Mouse (Mus musculus): ENCODE measurements around the gene Gm21962.
"Not testable (repeated sequence)": the region's sequence is repeated elsewhere in the genome, so short reads cannot be mapped to it uniquely, and the experiment has no call there.

The Gm21962 gene

DNA sequence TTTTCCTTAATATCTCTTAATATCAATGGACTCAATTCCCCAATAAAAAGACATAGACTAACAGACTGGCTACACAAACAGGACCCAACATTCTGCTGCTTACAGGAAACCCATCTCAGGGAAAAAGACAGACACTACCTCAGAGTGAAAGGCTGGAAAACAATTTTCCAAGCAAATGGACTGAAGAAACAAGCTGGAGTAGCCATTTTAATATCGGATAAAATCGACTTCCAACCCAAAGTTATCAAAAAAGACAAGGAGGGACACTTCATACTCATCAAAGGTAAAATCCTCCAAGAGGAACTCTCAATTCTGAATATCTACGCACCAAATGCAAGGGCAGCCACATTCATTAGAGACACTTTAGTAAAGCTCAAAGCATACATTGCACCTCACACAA, at the start of gene Gm21962:
Gene Gm21962, plus strand, starts transcription at position 301 of the 400 bp plus-strand sequence.
- DNase-seq: not testable (repeated sequence)

DNA sequence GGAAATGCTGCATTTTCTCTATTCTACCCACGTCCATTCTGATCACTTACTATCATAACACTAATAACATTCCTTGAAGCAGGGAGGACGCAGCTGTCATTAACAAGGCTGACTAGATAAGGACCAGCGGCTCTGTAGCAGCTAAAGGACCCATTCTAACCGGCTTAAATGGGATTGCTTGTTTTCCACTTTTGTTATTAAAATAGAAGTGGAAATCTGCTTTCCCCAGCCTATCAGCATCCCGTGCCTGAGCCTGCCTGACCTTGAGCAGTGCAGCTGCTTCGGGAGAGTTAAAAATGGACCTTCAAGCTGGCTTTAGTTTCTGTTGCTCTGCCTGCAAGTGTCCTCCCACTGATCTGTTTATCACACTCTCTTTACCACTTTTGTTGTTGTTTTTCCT, 49.2 kb upstream of the Gm21962 start:
- DNase-seq: no peak

DNA sequence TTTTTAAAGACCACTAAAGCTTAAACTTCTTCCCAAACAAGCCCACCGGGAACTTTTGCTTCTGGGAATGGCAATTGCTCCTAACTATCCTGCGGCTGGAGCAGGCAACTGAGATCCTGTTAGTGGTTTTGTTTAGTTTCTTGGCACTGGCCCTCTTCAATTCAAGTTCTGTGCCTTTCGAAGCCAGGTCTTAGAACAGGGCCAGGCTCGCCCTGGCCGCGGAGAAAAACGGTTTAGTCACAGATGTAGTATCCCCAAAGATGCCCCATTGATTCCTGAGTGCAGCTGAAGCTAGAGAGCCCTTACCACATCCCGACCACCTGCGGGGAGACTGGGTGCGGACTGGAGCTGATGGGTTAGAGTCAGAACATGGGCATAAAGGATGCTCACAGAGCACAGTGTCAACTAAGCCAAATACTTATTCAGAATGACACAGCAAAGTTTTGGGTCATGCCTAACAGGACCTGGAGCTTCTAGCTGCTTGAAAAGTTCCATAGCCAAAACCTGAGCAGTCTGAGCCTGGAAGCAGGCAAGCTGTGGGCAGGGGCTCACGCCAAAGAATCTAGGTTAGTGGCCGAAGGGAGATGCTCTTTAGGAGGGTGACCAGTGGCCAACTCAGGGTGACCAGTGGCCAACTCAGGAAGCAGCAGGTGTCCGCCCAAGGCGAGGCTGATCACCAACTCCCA, 48.3 kb upstream of the Gm21962 start:
- DNase-seq: peak; percentile 16

DNA sequence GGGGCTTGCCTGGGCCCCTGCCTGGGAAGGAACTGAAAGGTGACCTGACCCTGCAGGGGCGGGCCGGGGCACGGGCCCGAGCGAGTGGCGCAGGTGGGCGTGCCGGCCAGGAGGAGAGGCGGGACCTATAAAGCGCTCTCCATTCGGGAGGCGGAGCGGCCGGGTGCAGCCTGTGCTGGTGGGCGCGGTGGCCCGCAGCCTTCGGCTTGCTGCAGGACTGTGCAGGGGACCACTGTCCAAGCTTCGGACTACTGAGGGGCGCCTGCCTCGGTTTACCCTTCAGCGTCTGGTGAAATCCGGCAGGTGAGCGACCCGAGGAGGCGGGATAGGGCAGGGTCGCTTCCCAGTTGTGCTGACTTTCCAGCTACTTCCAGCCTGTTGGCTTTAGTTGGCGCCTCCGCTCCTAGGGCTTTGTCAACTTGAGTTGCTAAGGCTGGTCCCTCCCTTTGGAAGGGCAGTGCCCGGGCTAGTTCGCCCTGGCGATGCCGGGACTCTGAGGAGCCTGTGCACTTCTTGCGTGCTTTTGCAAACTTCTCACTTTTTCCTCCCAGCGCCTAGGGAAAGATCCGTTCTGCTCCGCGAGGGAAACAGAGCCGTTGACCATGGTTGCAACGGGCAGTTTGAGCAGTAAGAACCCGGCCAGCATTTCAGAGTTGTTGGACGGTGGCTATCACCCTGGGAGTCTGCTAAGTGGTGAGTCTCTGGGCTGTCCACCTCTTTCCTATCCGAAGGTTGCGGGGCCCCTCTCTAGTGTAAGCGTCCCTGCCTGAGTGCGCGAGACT, 47.6 kb upstream of the Gm21962 start:
- DNase-seq: peak; percentile 80

DNA sequence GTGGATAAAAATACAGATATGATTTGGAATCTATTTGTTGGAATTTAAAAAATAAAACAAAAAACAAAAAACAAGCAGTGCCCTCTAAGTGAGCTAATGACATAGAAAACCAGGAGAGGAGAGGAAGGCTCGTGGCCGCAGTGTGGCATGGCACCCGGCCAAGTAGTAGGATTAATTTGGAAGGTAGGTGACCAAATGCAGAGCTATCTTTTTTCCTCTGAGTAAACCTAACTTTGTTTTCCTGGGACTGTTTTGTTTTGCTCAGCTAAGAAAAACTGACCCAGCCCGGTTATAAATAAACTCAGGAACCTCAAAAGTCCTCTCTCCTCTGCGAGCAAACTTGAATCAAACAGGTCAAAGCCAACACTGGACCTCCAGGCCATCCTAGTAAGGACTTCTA, 46.3 kb upstream of the Gm21962 start:
- no peak for DNase-seq

DNA sequence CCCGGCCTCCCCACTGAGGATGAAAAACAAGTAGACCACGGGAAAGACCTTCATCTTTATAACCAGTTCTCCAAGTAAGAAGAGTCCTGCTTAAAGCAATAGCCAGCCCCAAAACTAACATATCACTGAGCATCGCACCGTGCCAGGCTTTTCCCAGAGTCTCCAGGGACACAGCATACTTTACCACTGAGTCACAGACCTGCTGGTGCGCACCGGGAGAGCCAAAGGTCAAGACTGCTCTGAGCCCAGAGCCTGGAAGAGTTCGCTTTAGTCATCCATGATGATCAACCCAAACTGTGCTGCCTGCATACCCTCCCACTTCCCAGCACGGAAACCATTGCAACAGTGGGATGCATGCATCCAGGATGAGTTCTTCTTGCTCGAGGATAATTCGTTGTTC, 37.6 kb upstream of the Gm21962 start:
- no peak for DNase-seq

DNA sequence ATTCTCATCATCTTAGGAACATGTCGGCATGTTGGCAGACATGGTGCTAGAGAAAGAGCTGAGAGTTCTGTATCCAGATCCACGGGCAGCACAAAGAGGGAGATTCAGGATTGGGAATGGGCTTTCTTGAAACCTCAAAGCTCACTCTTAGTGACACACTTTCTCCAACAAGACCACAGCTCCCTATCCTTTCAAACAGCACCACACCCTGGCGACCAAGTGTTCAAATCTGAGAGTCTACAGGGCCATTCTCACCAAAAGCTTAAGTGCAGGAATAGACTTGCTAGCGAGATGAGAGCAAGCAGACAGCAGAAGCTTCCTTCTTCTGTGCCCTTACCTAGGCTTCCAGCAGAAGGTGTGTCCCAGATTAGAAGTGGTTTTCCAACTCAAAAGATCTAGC, 34.8 kb upstream of the Gm21962 start:
- DNase-seq: no peak

DNA sequence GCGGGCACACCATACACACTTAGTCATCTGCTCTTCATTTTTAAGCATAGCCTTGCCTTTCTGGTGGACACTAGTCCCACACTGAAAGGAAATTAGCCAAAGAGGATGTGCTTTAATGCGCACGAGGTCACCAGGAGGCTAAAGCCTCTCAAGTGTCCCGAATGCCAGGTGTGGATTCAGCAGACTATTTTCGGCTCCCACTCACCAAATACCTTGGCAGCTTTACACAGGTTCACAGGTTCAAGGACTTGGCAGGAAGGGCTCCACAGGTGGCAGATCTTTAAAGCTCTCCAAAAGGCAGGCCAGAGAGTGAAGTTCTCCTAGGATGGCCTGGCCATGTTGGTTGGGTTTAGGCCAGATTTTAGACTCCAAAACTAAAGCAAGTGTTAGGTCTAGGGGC, 30.1 kb upstream of the Gm21962 start:
- DNase-seq: no peak

DNA sequence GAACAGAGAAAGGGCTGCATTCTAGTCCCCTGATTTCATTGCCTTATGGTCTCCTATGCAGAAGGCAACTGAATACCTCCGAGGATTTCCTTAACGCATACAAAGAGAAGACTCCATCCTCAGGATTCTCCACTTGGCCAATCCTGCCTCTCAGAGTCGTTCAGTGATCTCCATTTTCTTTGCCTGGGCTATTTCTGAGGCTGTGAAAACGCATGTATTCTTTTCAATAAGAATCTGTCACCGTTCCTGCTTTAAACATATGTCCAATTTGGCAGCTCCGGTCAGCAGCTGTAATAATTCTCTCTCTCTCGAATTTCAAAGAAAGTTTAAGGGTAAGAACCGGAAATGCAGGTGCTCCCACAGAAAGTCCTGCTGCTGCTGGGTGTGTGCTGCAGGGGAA, 29.2 kb upstream of the Gm21962 start:
- no peak for DNase-seq

DNA sequence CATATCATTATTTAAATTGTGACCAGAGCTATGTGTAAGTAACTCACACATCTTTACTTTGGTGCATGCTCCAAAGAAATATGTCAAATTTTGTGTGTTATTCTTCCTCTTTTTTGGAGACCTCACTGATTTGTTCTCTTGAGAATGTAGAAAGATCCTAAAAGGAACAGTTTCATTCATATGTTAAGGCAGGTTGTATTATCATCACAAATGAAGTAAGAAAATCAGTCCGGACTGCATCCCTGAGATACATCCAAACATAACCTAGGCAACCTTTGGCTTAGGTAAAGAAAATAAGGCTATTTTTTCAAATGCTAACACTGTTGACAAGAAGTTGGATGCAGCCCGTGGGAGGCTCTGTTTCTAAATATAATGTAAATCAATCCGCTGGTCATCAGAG, 28.8 kb upstream of the Gm21962 start:
- no peak for DNase-seq

DNA sequence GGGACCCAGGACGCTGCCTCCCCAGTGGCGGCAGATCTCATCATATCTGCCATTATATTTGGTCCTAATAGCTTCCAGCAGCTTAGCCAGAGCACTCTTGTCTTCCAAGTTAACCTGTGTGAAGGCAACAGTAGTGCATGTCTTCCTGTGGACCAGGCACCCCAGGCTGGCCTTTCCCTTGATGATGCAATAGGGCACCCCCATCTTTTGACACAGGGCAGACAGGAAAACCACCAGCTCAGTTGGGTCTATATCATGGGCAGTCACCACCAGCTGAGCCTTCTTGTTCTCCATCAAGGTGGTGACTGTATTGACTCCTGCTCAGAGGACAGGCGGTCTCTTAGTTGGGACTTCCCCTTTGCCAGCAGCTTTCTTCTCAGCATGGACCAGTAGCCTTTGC, 27.2 kb upstream of the Gm21962 start:
- DNase-seq: no peak

DNA sequence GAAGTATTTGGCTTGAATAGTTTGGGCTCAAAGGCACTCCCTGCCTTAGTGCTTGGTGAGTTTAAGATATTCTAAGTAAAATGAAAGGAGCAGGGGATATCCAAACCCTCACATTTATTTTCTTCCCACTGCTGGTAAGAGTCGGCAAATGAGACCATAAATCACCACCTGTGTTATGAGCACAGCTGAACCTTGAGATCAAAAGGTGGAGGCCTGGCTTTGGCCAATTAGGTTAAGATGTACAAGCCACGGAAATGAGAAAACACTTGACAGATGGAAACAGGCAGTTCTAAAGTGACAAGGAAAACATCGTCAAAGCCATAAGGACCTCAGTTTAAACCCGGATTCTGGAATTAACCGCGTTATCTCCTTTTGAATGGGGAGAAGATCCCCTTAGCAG, 26.4 kb upstream of the Gm21962 start:
- DNase-seq: no peak

DNA sequence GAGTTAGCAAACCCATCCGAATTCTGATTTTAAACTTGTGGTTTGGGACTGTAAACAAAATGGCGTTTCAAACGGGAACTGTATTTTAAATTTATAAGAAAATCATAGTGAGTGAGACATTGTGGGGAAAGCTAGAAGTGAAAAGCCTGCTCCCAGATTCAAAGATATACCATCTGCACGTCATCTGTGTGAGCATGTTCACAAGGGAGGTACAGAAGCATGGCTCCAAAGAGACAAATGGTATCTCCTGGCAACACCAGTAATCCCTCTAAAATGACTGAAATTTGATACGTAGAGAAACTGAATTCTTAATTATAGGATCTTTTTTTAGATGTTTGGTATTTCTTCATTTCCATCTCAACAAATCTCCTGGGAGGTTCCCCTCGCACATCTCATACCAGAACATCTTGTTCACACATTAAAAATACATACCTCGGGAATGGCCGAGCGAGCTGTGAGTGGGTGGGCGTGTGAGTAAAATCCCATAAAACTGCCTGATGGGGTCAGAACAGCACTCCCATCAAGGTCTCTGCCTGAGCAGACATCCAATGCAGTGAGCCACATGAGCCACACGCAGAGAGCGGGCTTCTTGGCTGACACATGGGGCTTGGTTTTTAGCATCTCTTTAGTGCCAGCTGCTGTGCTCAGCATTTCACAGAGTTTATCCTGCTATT, 23.8 kb upstream of the Gm21962 start:
- no peak for DNase-seq

DNA sequence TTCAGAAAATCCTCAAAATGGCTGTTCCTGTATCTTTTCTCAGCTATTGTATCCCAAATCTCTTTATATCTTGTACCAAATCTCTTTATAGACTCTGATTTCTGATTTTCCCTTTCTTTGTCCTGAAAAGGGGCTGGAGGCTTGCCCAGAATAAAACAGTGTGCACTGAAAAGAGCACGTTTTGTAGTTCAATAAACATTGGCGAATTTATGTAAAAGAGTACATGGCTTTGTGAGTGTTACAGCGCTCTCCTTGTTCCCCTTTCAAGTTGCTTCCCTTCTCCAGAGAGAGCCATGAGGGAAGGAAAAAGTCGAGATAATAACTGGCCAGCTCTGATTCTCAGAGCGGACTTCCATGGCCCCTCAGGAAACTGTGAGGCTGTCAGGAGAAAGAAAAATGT, 22.2 kb upstream of the Gm21962 start:
- no peak for DNase-seq

DNA sequence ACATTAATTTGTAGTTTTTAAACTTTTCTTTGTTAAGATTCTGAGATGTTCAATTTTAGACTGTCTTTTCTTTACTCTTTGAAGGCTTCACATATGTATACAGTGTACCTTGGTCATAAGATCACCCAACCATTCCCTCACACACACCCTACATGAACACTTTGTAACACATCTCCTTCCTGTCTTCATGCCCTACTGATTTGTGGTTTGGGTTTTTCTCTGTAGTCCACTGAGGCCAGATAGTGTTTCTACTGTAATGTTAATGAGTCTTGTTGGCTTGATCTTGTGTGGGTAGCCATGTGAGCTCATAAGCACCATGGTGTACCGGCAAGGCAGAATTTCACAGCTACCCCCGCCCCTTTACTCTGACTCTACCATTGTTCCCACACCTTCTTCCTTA, 18.5 kb upstream of the Gm21962 start:
- DNase-seq: no peak

DNA sequence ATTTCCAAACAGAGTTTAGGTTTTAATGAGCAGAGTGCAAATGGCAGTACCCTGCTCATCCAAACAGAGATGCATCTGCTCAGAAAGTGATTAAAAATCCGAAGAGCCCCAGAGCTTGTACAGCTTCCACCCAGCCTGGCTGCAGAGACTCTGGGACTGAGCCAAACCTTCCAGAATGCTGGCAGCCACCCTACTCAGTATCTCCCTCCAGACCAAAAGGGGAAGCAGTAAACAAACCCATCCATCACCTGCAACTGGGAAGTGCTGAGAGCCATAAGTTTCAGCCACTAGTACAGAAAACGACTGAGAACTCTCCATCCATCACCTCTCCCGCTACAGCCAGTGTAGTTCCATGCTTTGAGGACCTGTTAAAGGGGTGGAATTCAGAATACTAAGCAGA, 9.6 kb downstream of the Gm21962 start:
- DNase-seq: no peak

DNA sequence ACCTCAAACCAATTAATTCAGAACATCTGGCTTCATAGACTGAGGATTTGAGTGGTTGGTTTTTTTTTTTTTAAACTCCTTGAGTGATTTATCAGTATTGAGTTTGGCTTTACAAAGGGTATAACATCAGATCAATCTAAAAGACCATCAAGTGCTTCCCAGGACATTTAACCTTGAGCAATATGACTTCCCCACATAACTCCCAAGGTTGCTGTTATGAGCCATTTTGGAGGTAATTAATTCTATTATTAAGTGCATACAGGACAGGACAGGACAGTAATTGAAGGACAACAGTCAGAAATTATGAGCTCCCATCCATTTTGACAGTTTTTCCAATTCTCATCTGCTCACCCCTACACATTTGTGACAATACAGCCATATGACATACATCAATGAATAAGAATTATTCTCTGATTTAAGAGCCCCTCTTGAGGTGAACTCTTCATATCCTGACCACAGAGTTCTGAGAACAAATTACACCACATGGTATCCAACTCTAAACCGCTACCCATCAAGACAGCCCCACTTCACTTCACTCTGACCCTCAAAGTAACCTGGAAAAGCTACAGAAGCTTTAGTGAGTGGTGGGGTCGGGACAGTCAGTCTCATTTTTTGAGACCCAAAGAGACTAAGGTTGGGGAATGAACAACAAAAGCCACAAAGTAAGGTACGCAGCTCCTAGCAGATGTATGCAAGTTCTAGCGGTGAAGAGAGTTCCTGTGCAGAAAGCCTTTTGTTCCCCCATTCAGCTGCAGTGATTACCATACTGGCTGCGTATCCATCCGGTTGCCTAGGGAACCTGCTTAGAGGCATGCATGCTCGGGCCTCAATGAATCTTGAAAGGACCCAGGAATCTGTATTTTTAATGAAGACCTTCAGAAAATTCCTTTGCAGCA, 11.8 kb downstream of the Gm21962 start:
- peak; percentile 86 for DNase-seq

DNA sequence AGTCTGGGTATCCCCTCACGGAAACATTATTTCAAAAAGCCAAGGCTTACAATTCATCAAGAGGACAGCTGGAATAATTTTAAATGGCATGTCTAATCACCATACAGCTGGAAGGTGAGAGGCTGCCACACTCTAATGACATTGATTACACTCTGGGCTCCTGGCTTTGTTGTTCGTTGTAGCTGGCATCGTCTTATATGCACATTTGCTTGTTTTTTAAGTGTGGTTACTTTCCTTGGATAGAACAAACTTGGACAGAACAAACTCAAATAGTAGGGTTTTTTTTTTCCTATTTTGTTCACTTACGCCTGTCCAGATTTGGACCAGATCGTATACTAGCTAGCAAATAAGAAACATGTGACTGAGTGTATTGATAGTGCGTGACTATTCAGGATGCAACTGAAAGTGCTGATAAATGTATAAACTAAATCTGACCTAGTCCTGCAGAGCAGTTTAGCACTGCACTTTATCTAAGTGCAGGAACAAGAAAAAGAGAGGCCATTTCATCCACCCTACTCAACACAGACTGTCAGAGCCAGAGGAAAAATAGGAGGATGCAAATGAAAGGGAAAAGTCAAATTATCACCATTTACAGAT, 12.6 kb downstream of the Gm21962 start:
- no peak for DNase-seq

DNA sequence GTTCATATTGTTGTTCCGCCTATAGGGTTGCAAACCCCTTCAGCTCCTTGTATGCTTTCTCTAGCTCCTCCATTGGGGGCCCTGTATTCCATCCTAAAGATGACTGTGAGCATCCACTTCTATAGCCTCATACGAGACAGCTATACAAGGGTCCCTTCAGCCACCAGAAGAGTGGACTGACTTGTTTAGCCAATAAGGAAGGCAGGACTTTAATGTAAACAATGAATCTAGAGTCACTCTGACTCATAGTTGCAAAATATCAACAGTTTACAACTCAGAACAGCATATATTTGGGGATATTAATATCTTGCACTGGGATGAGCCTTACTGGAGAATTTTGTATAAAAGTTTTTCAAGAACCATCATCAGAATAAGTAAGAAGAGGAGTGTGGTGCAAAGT, 15.6 kb downstream of the Gm21962 start:
- DNase-seq: no peak

DNA sequence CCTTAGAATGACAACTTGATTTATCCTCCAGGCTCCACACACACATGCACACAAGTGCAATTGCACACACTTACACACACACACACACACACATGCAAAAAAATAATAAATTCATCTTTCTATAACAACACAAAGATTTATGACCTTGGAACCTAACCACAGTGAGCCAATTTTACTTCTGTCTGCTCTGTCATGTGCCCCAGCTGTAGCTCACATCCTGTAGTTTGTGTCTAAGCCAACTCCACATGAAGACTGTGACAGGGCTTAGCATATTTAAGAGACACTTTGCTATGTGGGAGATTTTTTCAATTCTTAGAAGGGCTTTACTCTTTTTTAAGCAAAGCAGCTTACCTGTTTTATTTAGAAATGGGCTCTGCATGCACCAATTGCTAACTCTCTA, 20.2 kb downstream of the Gm21962 start:
- no peak for DNase-seq

DNA sequence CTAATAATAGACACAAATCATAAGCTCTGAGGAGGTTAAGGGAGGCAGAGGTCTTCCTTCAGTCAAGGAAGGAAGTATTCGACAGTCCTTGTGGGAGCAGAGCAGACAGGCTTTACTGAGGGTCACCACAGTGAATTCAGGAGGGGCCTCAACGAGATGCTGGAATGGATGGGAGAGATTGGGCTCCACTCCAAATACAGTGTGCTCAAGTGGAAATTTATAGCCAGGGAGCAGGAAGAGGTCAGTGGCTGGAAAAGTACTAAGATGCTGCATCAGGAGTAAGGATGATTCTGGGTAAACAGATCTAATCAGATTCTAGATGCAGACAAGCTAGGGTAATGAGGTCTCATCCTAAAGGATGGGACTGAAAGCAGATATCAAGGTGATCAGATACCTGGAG, 44.6 kb downstream of the Gm21962 start:
- no peak for DNase-seq

DNA sequence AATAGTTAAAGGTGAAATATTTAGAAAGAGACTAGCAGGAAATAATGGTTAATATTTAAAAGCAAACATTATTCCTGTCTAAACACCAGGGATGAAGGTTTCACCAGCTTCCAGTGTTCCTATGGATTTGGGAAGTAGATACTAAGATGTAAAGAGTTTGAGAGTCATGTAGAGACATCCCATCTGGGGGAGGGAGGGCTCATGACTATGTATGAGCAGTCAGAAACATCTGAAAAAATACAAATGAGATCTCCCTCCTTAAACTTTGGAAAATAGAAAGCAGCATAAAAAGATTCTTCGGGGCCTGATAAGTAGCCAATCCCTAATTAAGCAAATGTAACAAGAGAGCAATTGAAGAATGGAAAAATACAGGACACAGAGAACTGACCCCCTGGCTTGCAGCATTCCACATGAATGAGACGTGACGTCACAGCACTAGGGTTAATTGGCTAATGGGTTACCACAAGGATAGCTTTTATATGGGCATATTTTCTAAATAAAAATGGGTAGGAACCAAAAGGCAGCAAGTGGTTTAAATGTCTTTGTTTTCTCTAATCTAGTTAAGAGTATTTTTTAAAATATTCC, 45.3 kb downstream of the Gm21962 start:
- DNase-seq: peak; percentile 51

Data from retina, postnatal 1 day (tissue).